ENCODE assay signal across 16 mouse cellular contexts in genomic region chr1:180875126-180875525, GRCm38 (mm10). TPM values are rescaled to one million over a fixed set of nuclear protein-coding genes. Genes with fewer than 3 reads are reported as not detected.
"Had no signal": no experiment of that assay in that cellular context is flagged by ENCODE, and none has a peak within 500 bp of the region (broad histone marks: within the 10 kb centered on the region; RNA-seq: fewer than 3 reads in every experiment).

No protein-coding gene starts in this region.

- H3K9ac ChIP-seq: intestine, embryonic 15.5 days; limb, embryonic 13.5 days; liver, embryonic 15.5 days; lung, embryonic 14.5 days; midbrain, embryonic 15.5 days; neural tube, embryonic 12.5 days had no signal

- DNase-seq: kidney, adult 18-20 months; kidney, postnatal 14 days; left cerebral cortex, postnatal 4 days; lung, embryonic 14.5 days; lung, postnatal 10 days; lung, postnatal 4 days; retina, postnatal 1 day had no signal

- H3K27ac ChIP-seq: intestine, embryonic 15.5 days; limb, embryonic 13.5 days; liver, embryonic 15.5 days; midbrain, embryonic 10.5 days; midbrain, embryonic 15.5 days; neural tube, embryonic 12.5 days had no signal

- H3K4me1 ChIP-seq: intestine, embryonic 15.5 days; limb, embryonic 13.5 days; midbrain, embryonic 10.5 days; midbrain, embryonic 15.5 days; neural tube, embryonic 12.5 days had no signal

- H3K4me2 ChIP-seq: intestine, embryonic 15.5 days; limb, embryonic 13.5 days; liver, embryonic 15.5 days; lung, embryonic 14.5 days; midbrain, embryonic 15.5 days; neural tube, embryonic 12.5 days had no signal

- H3K36me3 ChIP-seq: intestine, embryonic 15.5 days; limb, embryonic 13.5 days; liver, embryonic 15.5 days; midbrain, embryonic 10.5 days; midbrain, embryonic 15.5 days; neural tube, embryonic 12.5 days had no signal

- H3K4me3 ChIP-seq: intestine, embryonic 15.5 days; limb, embryonic 13.5 days; liver, embryonic 15.5 days; midbrain, embryonic 10.5 days; midbrain, embryonic 15.5 days; neural tube, embryonic 12.5 days had no signal

- H3K27me3 ChIP-seq: intestine, embryonic 15.5 days; limb, embryonic 13.5 days; midbrain, embryonic 15.5 days; neural tube, embryonic 12.5 days had no signal

- ATAC-seq: intestine, embryonic 15.5 days; midbrain, embryonic 15.5 days had no signal

- H3K9me3 ChIP-seq: intestine, embryonic 15.5 days; limb, embryonic 13.5 days; liver, embryonic 15.5 days; midbrain, embryonic 10.5 days; midbrain, embryonic 15.5 days; neural tube, embryonic 12.5 days had no signal

RNA-seq across cellular contexts. Expression of gene Lefty2, which starts 17.8 kb away (rescaled TPM):
- polyA plus RNA-seq: kidney, embryonic 14.5 days; large intestine, adult 2 months; liver, adult 2 months; liver, embryonic 15.5 days; lung, embryonic 14.5 days; midbrain, embryonic 10.5 days; neural tube, embryonic 12.5 days had no signal
